Mouse (Mus musculus): ENCODE measurements at regions not wholly inside any gene's neighbourhood (a gene's known extent, or its start where the extent isn't known, plus 50 kb on each side); places are given as distances from the start of the nearest gene placed in this dataset.

- no peak for DNase-seq (ENCODE audit: low read depth, low spot score)
Observed at GRCm38 (mm10) chr2:56460625-56461590, 662.9 kb downstream of the Nr4a2 start.

DNA sequence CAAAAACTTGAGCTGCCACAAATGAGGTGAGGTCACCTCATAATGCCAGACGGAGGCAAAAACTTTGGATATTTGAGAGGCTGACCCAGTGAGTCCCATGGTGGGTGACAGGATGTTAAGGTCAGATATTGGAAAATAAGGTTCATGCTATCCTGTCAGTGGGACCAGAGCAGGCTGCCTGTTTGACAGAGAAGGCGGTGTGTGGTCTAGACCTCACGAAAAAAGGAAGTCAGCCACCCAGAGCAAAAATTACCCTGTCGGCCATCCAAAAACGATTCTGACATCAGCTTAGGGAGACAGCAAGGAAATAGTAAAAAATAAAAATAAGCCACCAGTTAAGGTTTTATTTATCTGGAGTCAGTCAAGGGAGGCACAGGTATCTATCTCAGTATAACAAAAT is 664.4 kb downstream of the Nr4a2 start:
- DNase-seq (ENCODE audit: low read depth, low spot score), result no peak

DNA sequence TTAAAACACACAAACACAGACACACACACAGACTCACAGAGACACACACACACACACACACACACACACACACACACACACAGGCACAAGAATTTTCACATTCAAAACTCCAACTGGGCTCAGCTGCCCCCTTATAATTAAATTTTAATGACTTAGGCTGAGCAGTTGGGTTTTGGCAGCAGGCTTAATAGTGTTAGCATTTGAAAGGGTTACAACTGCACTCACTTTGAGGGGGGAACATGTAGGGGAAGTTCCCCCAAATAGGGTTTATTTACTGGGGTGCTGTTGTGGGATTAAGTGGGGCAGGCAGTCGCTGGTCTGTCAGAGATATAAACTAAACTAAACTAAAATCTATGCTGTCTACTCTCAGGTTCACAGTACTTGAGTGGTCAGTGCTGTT is 666.2 kb downstream of the Nr4a2 start:
- no peak for DNase-seq (ENCODE audit: low read depth, low spot score)

DNA sequence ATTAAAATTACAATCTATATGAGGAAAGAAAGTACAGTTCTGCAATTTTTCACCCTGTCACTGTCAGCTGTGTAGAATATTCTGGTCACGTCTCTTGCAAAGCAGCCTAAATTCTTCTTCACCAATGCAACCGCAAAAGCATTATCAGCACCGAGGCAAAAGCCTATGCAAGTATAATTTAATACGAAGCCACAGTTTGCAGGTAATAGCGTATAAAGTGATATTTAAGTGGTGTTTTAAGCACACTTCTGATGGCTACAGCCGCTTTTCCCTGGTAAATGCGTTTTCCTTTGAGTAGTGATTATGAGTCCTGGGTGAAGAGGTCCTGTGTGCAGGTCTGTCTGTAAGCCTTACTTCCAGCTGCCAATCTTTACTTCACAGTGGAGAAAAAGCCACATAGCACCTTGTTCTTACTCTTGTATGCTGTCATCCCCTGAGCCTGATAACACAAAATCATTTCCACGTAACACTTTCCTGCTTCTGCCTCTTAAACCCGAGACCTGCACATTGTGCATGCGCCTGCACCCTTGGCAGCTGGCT is 667.9 kb downstream of the Nr4a2 start:
- DNase-seq (ENCODE audit: low read depth, low spot score), result no peak

- DNase-seq (ENCODE audit: low read depth, low spot score), result no peak
Observed at GRCm38 (mm10) chr2:56454611-56455066, 669.2 kb downstream of the Nr4a2 start.

- peak; percentile 79 for DNase-seq (ENCODE audit: low read depth, low spot score)
Observed at GRCm38 (mm10) chr2:56440916-56441315, 682.9 kb downstream of the Nr4a2 start.

All from ES-CJ7 (cell line).